Mouse (Mus musculus) neutrophil, adult 59 days (primary cell): ENCODE results near the gene Gm20917. TPM values are rescaled to one million over a fixed set of nuclear protein-coding genes. Genes with fewer than 3 reads are reported as not detected.

Experiments
- total RNA-seq, 2 experiments: library from RNA; stranded (reverse); gene quantifications; 1 replicate in 1 of 2; 2 replicates in 1 of 2; pipeline ENCODE4 v1.2.4; 2023

Gm20917 gene
- not detected for total RNA-seq

GRCm38 (mm10) chrY:79151022-79151421, at the start of gene Gm20917:
Gene Gm20917, minus strand, starts transcription at chrY:79151122.

Other genes with a start within 250 kb of the Gm20917 start
- gene Gm20916, start 168.4 kb upstream of the Gm20917 start, total RNA-seq = not detected